7 mouse cellular contexts compared by ENCODE assay signal in genomic region chr11:118418834-118419504, GRCm38 (mm10). TPM values are rescaled to one million over a fixed set of nuclear protein-coding genes. Genes with fewer than 3 reads are reported as not detected.
A peak's percentile ranks its signal among the peaks of the same experiment; 100 is the strongest.
DNase-seq lines count a peak whose midpoint lies in the region; ATAC-seq and TF ChIP-seq lines count a peak whose summit lies in the region.

Gene Cant1 (minus strand): TSS chr11:118419086.

- H3K36me3 ChIP-seq in embryonic facial prominence, embryonic 10.5 days (replicated peaks): peaks cover 31% of the 10 kb centered on the region
- peaks cover 17% of the 10 kb centered on the region; the same call in 1 of the 2 replicates for H3K36me3 ChIP-seq in intestine, postnatal 0 days (ENCODE audit: control insufficient read depth, insufficient read depth)
- H3K36me3 ChIP-seq in midbrain, embryonic 12.5 days: peaks cover 22% of the 10 kb centered on the region; the same call in 1 of the 2 replicates
- H3K36me3 ChIP-seq in small intestine, adult 2 months (ENCODE audit: control insufficient read depth, insufficient read depth, low read length): peaks cover 2% of the 10 kb centered on the region; the same call in 1 of the 2 replicates

- 0 out of 2 replicates have a peak, but pooled peaks have one; percentile 20 for TF ChIP-seq CTCF in intestine, postnatal 0 days (IDR thresholded peaks at IDR 0.05; ENCODE audit: low read depth)
- TF ChIP-seq CTCF in small intestine, adult 2 months (IDR thresholded peaks at IDR 0.05; ENCODE audit: extremely low read depth, insufficient read length, insufficient replicate concordance, low read depth, low read length): no peak

- 0 out of 2 replicates have a peak, but pooled peaks cover 5% of the 10 kb centered on the region for H3K27me3 ChIP-seq in embryonic facial prominence, embryonic 10.5 days (replicated peaks; ENCODE audit: low read depth, poor library complexity, severe bottlenecking)
- no peaks in the 10 kb centered on the region for H3K27me3 ChIP-seq in intestine, postnatal 0 days (replicated peaks; ENCODE audit: control insufficient read depth, insufficient read depth, low read length)
- peaks cover 3% of the 10 kb centered on the region for H3K27me3 ChIP-seq in midbrain, embryonic 12.5 days
- no peaks in the 10 kb centered on the region for H3K27me3 ChIP-seq in small intestine, adult 2 months (ENCODE audit: control insufficient read depth, insufficient read depth, low read length)

- H3K4me3 ChIP-seq in embryonic facial prominence, embryonic 10.5 days: peak within 1 kb of the TSS; percentile 97
- H3K4me3 ChIP-seq in intestine, postnatal 0 days (ENCODE audit: low read depth, low read length): peak within 1 kb of the TSS; percentile 71
- peak within 1 kb of the TSS; percentile 93 for H3K4me3 ChIP-seq in midbrain, embryonic 12.5 days
- peak within 1 kb of the TSS; percentile 80 for H3K4me3 ChIP-seq in small intestine, adult 2 months (ENCODE audit: low read depth, low read length)

- intact Hi-C loops in left cerebral cortex, postnatal 4 days (cut with DNase I): no loop called here

- under 1% methylated on average over 50 of the region's 50 CpGs for WGBS in embryonic facial prominence, embryonic 10.5 days
- WGBS in intestine, postnatal 0 days: under 1% methylated on average over 46 of the region's 50 CpGs
- under 1% methylated on average over 49 of the region's 50 CpGs for WGBS in midbrain, embryonic 12.5 days
- under 1% methylated on average over 50 of the region's 50 CpGs for WGBS in small intestine, adult 2 months

- peak within 1 kb of the TSS; percentile 90 for H3K4me2 ChIP-seq in intestine, postnatal 0 days (replicated peaks; ENCODE audit: low read depth)
- peak within 1 kb of the TSS; percentile 97 for H3K4me2 ChIP-seq in midbrain, embryonic 12.5 days (replicated peaks)

- peaks cover 45% of the 10 kb centered on the region for H3K4me1 ChIP-seq in embryonic facial prominence, embryonic 10.5 days
- H3K4me1 ChIP-seq in intestine, postnatal 0 days (replicated peaks; ENCODE audit: control insufficient read depth, insufficient read depth, low read length): peaks cover 5% of the 10 kb centered on the region
- H3K4me1 ChIP-seq in midbrain, embryonic 12.5 days: peaks cover 36% of the 10 kb centered on the region
- peaks cover 29% of the 10 kb centered on the region for H3K4me1 ChIP-seq in small intestine, adult 2 months (ENCODE audit: control insufficient read depth, insufficient read depth, insufficient read length, low read length)

- H3K27ac ChIP-seq in embryonic facial prominence, embryonic 10.5 days (replicated peaks): peak within 1 kb of the TSS; percentile 93
- peak within 1 kb of the TSS; percentile 95 for H3K27ac ChIP-seq in intestine, postnatal 0 days (ENCODE audit: low read depth, low read length)
- peak within 1 kb of the TSS; percentile 65 for H3K27ac ChIP-seq in midbrain, embryonic 12.5 days (replicated peaks)
- peak within 1 kb of the TSS; percentile 94 for H3K27ac ChIP-seq in small intestine, adult 2 months (ENCODE audit: insufficient read depth, low read depth, low read length)

- DNase-seq in adrenal gland, postnatal 10 days: peak; percentile 97
- peak; percentile 99 for DNase-seq in embryonic facial prominence, embryonic 10.5 days (ENCODE audit: low spot score)
- DNase-seq in gonadal fat pad, adult 2 months (ENCODE audit: low read depth): peak; percentile 86
- DNase-seq in left cerebral cortex, postnatal 4 days: peak; percentile 98

- H3K9ac ChIP-seq in intestine, postnatal 0 days (ENCODE audit: low read depth, low read length): peak within 1 kb of the TSS; percentile 82
- peak within 1 kb of the TSS; percentile 96 for H3K9ac ChIP-seq in midbrain, embryonic 12.5 days (replicated peaks)

- H3K9me3 ChIP-seq in embryonic facial prominence, embryonic 10.5 days: no peaks in the 10 kb centered on the region
- no peaks in the 10 kb centered on the region for H3K9me3 ChIP-seq in intestine, postnatal 0 days (ENCODE audit: control insufficient read depth)
- H3K9me3 ChIP-seq in midbrain, embryonic 12.5 days: no peaks in the 10 kb centered on the region

- ATAC-seq in intestine, postnatal 0 days: peak; percentile 83
- ATAC-seq in midbrain, embryonic 12.5 days (ENCODE audit: low FRiP score, low read depth): peak; percentile 92

- TF ChIP-seq POLR2A in small intestine, adult 2 months (IDR thresholded peaks at IDR 0.05; ENCODE audit: low read depth, low read length): peak; percentile 94

RNA-seq across cellular contexts. Expression of gene Cant1, which starts in this region (rescaled TPM):
- total RNA-seq in adrenal gland, postnatal 10 days (2021): 10 to 100 TPM; 29.7 to 29.8 TPM
- polyA plus RNA-seq in embryonic facial prominence, embryonic 10.5 days (2016; fragmentation: Nextera tagmentation; extraction: Ambion mirVana): 20.2 and 20.8 TPM in 2 replicates
- polyA plus RNA-seq in gonadal fat pad, adult 2 months (2012; rRNA removed): 54.7 and 60.8 TPM in 2 replicates
- 35.0 and 36.1 TPM in 2 replicates for polyA plus RNA-seq in intestine, postnatal 0 days (2015; fragmentation: Nextera tagmentation; extraction: Ambion mirVana)
- total RNA-seq in left cerebral cortex, postnatal 4 days (2021): 10 to 100 TPM; 39.7 to 42.3 TPM
- 29.3 and 30.9 TPM in 2 replicates for polyA plus RNA-seq in midbrain, embryonic 12.5 days (2016; fragmentation: Nextera tagmentation; extraction: Ambion mirVana)
- 73.6 and 158 TPM in 2 replicates for polyA plus RNA-seq in small intestine, adult 2 months (2012; rRNA removed)

Comparison
In these comparisons a context has a peak if more than half of its experiments do, and no peak if none do; other contexts are left out.
1. Peak in every context shown above with its lines: DNase-seq, ATAC-seq, H3K4me3 ChIP-seq and H3K27ac ChIP-seq.